Mouse (Mus musculus): ENCODE data around the gene Rpl41. TPM values are rescaled to one million over a fixed set of nuclear protein-coding genes. Genes with fewer than 3 reads are reported as not detected.

The Rpl41 gene
- total and polyA plus RNA-seq, 2 experiments from 2014 or later = 877 to 2,439 TPM

- Histone ChIP-seq H3K9me3 (ENCODE audit: low read length) (no peaks in the 10 kb centered on the region), H3K4me2 (ENCODE audit: low read depth) (peak overlapping the region; percentile 60), H3K4me1 (ENCODE audit: insufficient read depth) (peaks cover 20% of the 10 kb centered on the region), H3K27me3 (ENCODE audit: insufficient read depth, low read length) (no peaks in the 10 kb centered on the region), H3K36me3 (ENCODE audit: insufficient read depth) (no peaks in the 10 kb centered on the region), H3K27ac (ENCODE audit: low read depth, low read length) (peak overlapping the region; percentile 76), H3K9ac (peak overlapping the region; percentile 53), H3K4me3 (ENCODE audit: low read depth, low read length) (peak overlapping the region; percentile 69)
- 2% methylated on average over 21 of the region's 21 CpGs for WGBS
- TF ChIP-seq CTCF (IDR thresholded peaks at IDR 0.05; ENCODE audit: low read depth) = no peak
- DNase-seq (peak; percentile 60), ATAC-seq (peak; percentile 8; the same call in 1 of the 2 replicates)
Observed at GRCm38 (mm10) chr10:128499116-128499671, 49.9 kb downstream of the Rpl41 start.

GRCm38 (mm10) chr10:128498590-128498989 lies 50.5 kb downstream of the Rpl41 start, which contains the start of gene Myl6b:
Gene Myl6b, minus strand, starts transcription at chr10:128498685.
- DNase-seq (peak; percentile 95), ATAC-seq (peak; percentile 71)
- H3K4me1 ChIP-seq (ENCODE audit: insufficient read depth) = peaks cover 20% of the 10 kb centered on the region
- H3K9me3 ChIP-seq (ENCODE audit: low read length) = no peaks in the 10 kb centered on the region
- H3K9ac ChIP-seq = peak within 1 kb of the TSS; percentile 53
- peak within 1 kb of the TSS; percentile 60 for H3K4me2 ChIP-seq (ENCODE audit: low read depth)
- no peaks in the 10 kb centered on the region for H3K27me3 ChIP-seq (ENCODE audit: insufficient read depth, low read length)
- peak within 1 kb of the TSS; percentile 69 for H3K4me3 ChIP-seq (ENCODE audit: low read depth, low read length)
- TF ChIP-seq CTCF (IDR thresholded peaks at IDR 0.05; ENCODE audit: low read depth) = 0 out of 2 replicates have a peak, but pooled peaks have one; percentile 1
- H3K36me3 ChIP-seq (ENCODE audit: insufficient read depth) = no peaks in the 10 kb centered on the region
- under 1% methylated on average over 27 of the region's 27 CpGs for WGBS
- peak within 1 kb of the TSS; percentile 76 for H3K27ac ChIP-seq (ENCODE audit: low read depth, low read length)

Small RNA genes within 50 kb of the gene (microRNA-seq; reads per million reads assigned to microRNA genes)
- gene Gm47275 (0 reads per million in 2 experiments), gene Mir6916 (0.12 to 0.77 reads per million in 2 experiments), gene Mir6917 (0 reads per million in 2 experiments)

Other genes with a start within 250 kb of the Rpl41 start
- 14.9 and 20.0 TPM in 2 replicates for gene Pan2, start 246.0 kb downstream of the Rpl41 start, total RNA-seq (2014; rRNA removed)
- 9.6 and 11.9 TPM in 2 replicates for gene Pan2, start 246.0 kb downstream of the Rpl41 start, polyA plus RNA-seq (2015; fragmentation: Nextera tagmentation; extraction: Ambion mirVana)
- gene Cnpy2, start 226.8 kb downstream of the Rpl41 start, total RNA-seq (2014; rRNA removed) = 50.1 and 57.5 TPM in 2 replicates
- 179 and 205 TPM in 2 replicates for gene Cnpy2, start 226.8 kb downstream of the Rpl41 start, polyA plus RNA-seq (2015; fragmentation: Nextera tagmentation; extraction: Ambion mirVana)
- gene Cs, start 211.6 kb downstream of the Rpl41 start, total RNA-seq (2014; rRNA removed) = 205 and 250 TPM in 2 replicates
- 203 and 255 TPM in 2 replicates for gene Cs, start 211.6 kb downstream of the Rpl41 start, polyA plus RNA-seq (2015; fragmentation: Nextera tagmentation; extraction: Ambion mirVana)
- 34.0 and 41.6 TPM in 2 replicates for gene Coq10a, start 180.3 kb downstream of the Rpl41 start, total RNA-seq (2014; rRNA removed)
- gene Coq10a, start 180.3 kb downstream of the Rpl41 start, polyA plus RNA-seq (2015; fragmentation: Nextera tagmentation; extraction: Ambion mirVana) = 48.2 and 50.0 TPM in 2 replicates
- 22.3 and 32.6 TPM in 2 replicates for gene Ankrd52, start 172.2 kb downstream of the Rpl41 start, total RNA-seq (2014; rRNA removed)
- gene Ankrd52, start 172.2 kb downstream of the Rpl41 start, polyA plus RNA-seq (2015; fragmentation: Nextera tagmentation; extraction: Ambion mirVana) = 4.7 and 7.7 TPM in 2 replicates
- gene Slc39a5, start 148.1 kb downstream of the Rpl41 start, total RNA-seq (2014; rRNA removed) = 0.24 and 0.69 TPM in 2 replicates
- gene Slc39a5, start 148.1 kb downstream of the Rpl41 start, polyA plus RNA-seq (2015; fragmentation: Nextera tagmentation; extraction: Ambion mirVana) = 0.10 and 0.42 TPM in 2 replicates
- gene Nabp2, start 137.8 kb downstream of the Rpl41 start, total RNA-seq (2014; rRNA removed) = 82.2 and 90.1 TPM in 2 replicates
- 158 and 159 TPM in 2 replicates for gene Nabp2, start 137.8 kb downstream of the Rpl41 start, polyA plus RNA-seq (2015; fragmentation: Nextera tagmentation; extraction: Ambion mirVana)
- 118 and 129 TPM in 2 replicates for gene Rnf41, start 137.6 kb downstream of the Rpl41 start, total RNA-seq (2014; rRNA removed)
- 95.9 and 108 TPM in 2 replicates for gene Rnf41, start 137.6 kb downstream of the Rpl41 start, polyA plus RNA-seq (2015; fragmentation: Nextera tagmentation; extraction: Ambion mirVana)
- 197 and 223 TPM in 2 replicates for gene Smarcc2, start 90.1 kb downstream of the Rpl41 start, total RNA-seq (2014; rRNA removed)
- gene Smarcc2, start 90.1 kb downstream of the Rpl41 start, polyA plus RNA-seq (2015; fragmentation: Nextera tagmentation; extraction: Ambion mirVana) = 117 and 134 TPM in 2 replicates
- 694 and 855 TPM in 2 replicates for gene Myl6, start 55.2 kb downstream of the Rpl41 start, total RNA-seq (2014; rRNA removed)
- gene Myl6, start 55.2 kb downstream of the Rpl41 start, polyA plus RNA-seq (2015; fragmentation: Nextera tagmentation; extraction: Ambion mirVana) = 844 and 972 TPM in 2 replicates
- 23.7 and 31.4 TPM in 2 replicates for gene Myl6b, start 50.6 kb downstream of the Rpl41 start, total RNA-seq (2014; rRNA removed)
- gene Myl6b, start 50.6 kb downstream of the Rpl41 start, polyA plus RNA-seq (2015; fragmentation: Nextera tagmentation; extraction: Ambion mirVana) = 4.5 and 4.8 TPM in 2 replicates
- 9.9 and 14.8 TPM in 2 replicates for gene Esyt1, start 23.4 kb downstream of the Rpl41 start, total RNA-seq (2014; rRNA removed)
- 4.4 and 5.3 TPM in 2 replicates for gene Esyt1, start 23.4 kb downstream of the Rpl41 start, polyA plus RNA-seq (2015; fragmentation: Nextera tagmentation; extraction: Ambion mirVana)
- gene Zc3h10, start 1.5 kb downstream of the Rpl41 start, total RNA-seq (2014; rRNA removed) = 15.0 and 20.6 TPM in 2 replicates
- 12.7 and 12.8 TPM in 2 replicates for gene Zc3h10, start 1.5 kb downstream of the Rpl41 start, polyA plus RNA-seq (2015; fragmentation: Nextera tagmentation; extraction: Ambion mirVana)
- 119 and 122 TPM in 2 replicates for gene Pa2g4, start 16.7 kb upstream of the Rpl41 start, total RNA-seq (2014; rRNA removed)
- 128 and 135 TPM in 2 replicates for gene Pa2g4, start 16.7 kb upstream of the Rpl41 start, polyA plus RNA-seq (2015; fragmentation: Nextera tagmentation; extraction: Ambion mirVana)
- gene Erbb3, start 40.3 kb upstream of the Rpl41 start, total RNA-seq (2014; rRNA removed) = 1.3 and 1.4 TPM in 2 replicates
- gene Erbb3, start 40.3 kb upstream of the Rpl41 start, polyA plus RNA-seq (2015; fragmentation: Nextera tagmentation; extraction: Ambion mirVana) = 0.41 and 0.68 TPM in 2 replicates
- gene Rps26, start 77.4 kb upstream of the Rpl41 start, total RNA-seq (2014; rRNA removed) = 859 and 1,363 TPM in 2 replicates
- gene Rps26, start 77.4 kb upstream of the Rpl41 start, polyA plus RNA-seq (2015; fragmentation: Nextera tagmentation; extraction: Ambion mirVana) = 436 and 640 TPM in 2 replicates
- 8.4 and 15.6 TPM in 2 replicates for gene Ikzf4, start 96.7 kb upstream of the Rpl41 start, total RNA-seq (2014; rRNA removed)
- gene Ikzf4, start 96.7 kb upstream of the Rpl41 start, polyA plus RNA-seq (2015; fragmentation: Nextera tagmentation; extraction: Ambion mirVana) = 6.3 and 11.3 TPM in 2 replicates
- 10.6 and 12.6 TPM in 2 replicates for gene Suox, start 124.8 kb upstream of the Rpl41 start, total RNA-seq (2014; rRNA removed)
- 8.4 and 10.1 TPM in 2 replicates for gene Suox, start 124.8 kb upstream of the Rpl41 start, polyA plus RNA-seq (2015; fragmentation: Nextera tagmentation; extraction: Ambion mirVana)
- gene Rab5b, start 147.0 kb upstream of the Rpl41 start, total RNA-seq (2014; rRNA removed) = 133 TPM in 2 replicates
- gene Rab5b, start 147.0 kb upstream of the Rpl41 start, polyA plus RNA-seq (2015; fragmentation: Nextera tagmentation; extraction: Ambion mirVana) = 104 and 118 TPM in 2 replicates
- 0.85 and 1.2 TPM in 2 replicates for gene Pmel, start 154.9 kb upstream of the Rpl41 start, total RNA-seq (2014; rRNA removed)
- 0.67 and 0.86 TPM in 2 replicates for gene Pmel, start 154.9 kb upstream of the Rpl41 start, polyA plus RNA-seq (2015; fragmentation: Nextera tagmentation; extraction: Ambion mirVana)
- gene Cdk2, start 155.7 kb upstream of the Rpl41 start, total RNA-seq (2014; rRNA removed) = 8.5 and 10.0 TPM in 2 replicates
- 9.9 and 10.3 TPM in 2 replicates for gene Cdk2, start 155.7 kb upstream of the Rpl41 start, polyA plus RNA-seq (2015; fragmentation: Nextera tagmentation; extraction: Ambion mirVana)
- gene Dgka, start 195.6 kb upstream of the Rpl41 start, total RNA-seq (2014; rRNA removed) = 5.6 and 7.2 TPM in 2 replicates
- 4.3 and 4.8 TPM in 2 replicates for gene Dgka, start 195.6 kb upstream of the Rpl41 start, polyA plus RNA-seq (2015; fragmentation: Nextera tagmentation; extraction: Ambion mirVana)
- gene Pym1, start 198.6 kb upstream of the Rpl41 start, total RNA-seq (2014; rRNA removed) = 67.7 and 68.4 TPM in 2 replicates
- gene Pym1, start 198.6 kb upstream of the Rpl41 start, polyA plus RNA-seq (2015; fragmentation: Nextera tagmentation; extraction: Ambion mirVana) = 51.6 and 61.2 TPM in 2 replicates
- gene Mmp19, start 241.6 kb upstream of the Rpl41 start, total RNA-seq (2014; rRNA removed) = 0.57 and 0.69 TPM in 2 replicates
- gene Mmp19, start 241.6 kb upstream of the Rpl41 start, polyA plus RNA-seq (2015; fragmentation: Nextera tagmentation; extraction: Ambion mirVana) = 0.33 and 0.36 TPM in 2 replicates